Mouse (Mus musculus): Measurements from ENCODE around the gene Cyp46a1.
A peak's percentile ranks its signal among the peaks of the same experiment; 100 is the strongest.

Gene Cyp46a1

GRCm38 (mm10) chr12:108333895-108334445, at the start of gene Cyp46a1:
Gene Cyp46a1 (plus strand): TSS chr12:108334381.
- DNase-seq (ENCODE audit: low read depth, low spot score), result peak; percentile 47

- no peak for DNase-seq (ENCODE audit: low read depth, low spot score)
These were observed 49.5 kb upstream of the Cyp46a1 start for GRCm38 (mm10) chr12:108284455-108285224.

GRCm38 (mm10) chr12:108285225-108286011, 48.8 kb upstream of the Cyp46a1 start:
- DNase-seq (ENCODE audit: low read depth, low spot score), result no peak

GRCm38 (mm10) chr12:108286381-108286780, 47.8 kb upstream of the Cyp46a1 start:
- DNase-seq (ENCODE audit: low read depth, low spot score), result no peak

GRCm38 (mm10) chr12:108287011-108287410, 47.2 kb upstream of the Cyp46a1 start:
- no peak for DNase-seq (ENCODE audit: low read depth, low spot score)

GRCm38 (mm10) chr12:108288127-108288880, 45.9 kb upstream of the Cyp46a1 start:
- DNase-seq (ENCODE audit: low read depth, low spot score), result no peak

GRCm38 (mm10) chr12:108292419-108292818, 41.8 kb upstream of the Cyp46a1 start:
- DNase-seq (ENCODE audit: low read depth, low spot score), result no peak

- peak; percentile 13 for DNase-seq (ENCODE audit: low read depth, low spot score)
These were observed 41.2 kb upstream of the Cyp46a1 start for GRCm38 (mm10) chr12:108292957-108293356.

GRCm38 (mm10) chr12:108294620-108295019, 39.6 kb upstream of the Cyp46a1 start:
- no peak for DNase-seq (ENCODE audit: low read depth, low spot score)

- no peak for DNase-seq (ENCODE audit: low read depth, low spot score)
These were observed 37.1 kb upstream of the Cyp46a1 start for GRCm38 (mm10) chr12:108297033-108297432.

GRCm38 (mm10) chr12:108301006-108301405, 33.2 kb upstream of the Cyp46a1 start:
- no peak for DNase-seq (ENCODE audit: low read depth, low spot score)

GRCm38 (mm10) chr12:108303778-108304365, 30.3 kb upstream of the Cyp46a1 start:
- DNase-seq (ENCODE audit: low read depth, low spot score), result no peak

- no peak for DNase-seq (ENCODE audit: low read depth, low spot score)
These were observed 29.0 kb upstream of the Cyp46a1 start for GRCm38 (mm10) chr12:108305172-108305571.

- no peak for DNase-seq (ENCODE audit: low read depth, low spot score)
These were observed 28.1 kb upstream of the Cyp46a1 start, which contains the start of gene Hhipl1 for GRCm38 (mm10) chr12:108305812-108306794. Gene Hhipl1 (plus strand): TSS chr12:108306270.

GRCm38 (mm10) chr12:108307553-108307952, 26.6 kb upstream of the Cyp46a1 start:
- no peak for DNase-seq (ENCODE audit: low read depth, low spot score)

GRCm38 (mm10) chr12:108308363-108308856, 25.8 kb upstream of the Cyp46a1 start:
- DNase-seq (ENCODE audit: low read depth, low spot score), result no peak

- no peak for DNase-seq (ENCODE audit: low read depth, low spot score)
These were observed 24.9 kb upstream of the Cyp46a1 start for GRCm38 (mm10) chr12:108309116-108309794.

- no peak for DNase-seq (ENCODE audit: low read depth, low spot score)
These were observed 24.1 kb upstream of the Cyp46a1 start for GRCm38 (mm10) chr12:108310041-108310440.

GRCm38 (mm10) chr12:108310456-108311027, 23.6 kb upstream of the Cyp46a1 start:
- no peak for DNase-seq (ENCODE audit: low read depth, low spot score)
